Mouse (Mus musculus): ENCODE results near the gene Mapk1.
A peak's percentile ranks its signal among the peaks of the same experiment; 100 is the strongest.
"Not testable (repeated sequence)": the region's sequence is repeated elsewhere in the genome, so short reads cannot be mapped to it uniquely, and the experiment has no call there.

Gene Mapk1

DNA sequence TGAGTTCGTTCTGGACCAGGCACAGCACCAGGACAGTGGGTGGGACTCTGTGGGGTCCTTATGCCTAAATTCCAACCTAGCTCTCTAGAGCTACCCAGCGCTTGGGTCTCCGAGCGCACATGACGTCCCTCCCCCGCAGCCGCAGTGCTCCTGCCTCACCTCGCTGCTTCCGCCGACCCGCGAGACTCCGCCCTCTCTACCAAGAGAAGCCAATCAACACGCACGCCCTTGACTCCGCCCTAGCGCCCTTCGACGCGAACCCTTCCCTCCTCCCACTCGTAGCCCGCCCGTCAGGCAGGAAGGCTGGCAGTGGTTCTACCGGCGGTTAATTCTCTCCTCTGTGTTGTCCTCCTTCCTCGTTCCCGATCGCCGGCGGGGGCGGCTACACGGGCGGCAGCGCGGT lies at the start of gene Mapk1:
Mapk1 (plus strand) TSS at position 252 of the 403 bp plus-strand sequence.
- peak; percentile 98 for DNase-seq

DNA sequence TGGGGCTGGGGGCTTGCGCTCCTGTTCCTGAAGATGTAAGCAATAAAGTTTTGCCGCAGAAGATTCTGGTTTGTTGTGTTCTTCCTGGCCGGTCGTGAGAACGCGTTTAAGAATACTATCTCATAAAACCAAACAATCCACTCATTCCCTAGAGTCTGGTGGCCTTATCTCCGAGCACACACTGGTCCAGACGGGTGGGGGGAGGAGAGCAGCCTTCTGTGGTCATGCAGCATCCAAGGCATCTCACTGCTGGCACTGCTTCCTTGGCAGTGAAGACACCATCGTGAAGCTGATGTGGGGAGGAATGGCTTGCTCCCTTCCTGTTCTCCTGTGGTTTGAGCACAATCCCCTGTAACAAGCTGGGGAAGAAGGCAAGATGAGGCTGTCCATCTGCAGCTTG lies 43.6 kb upstream of the Mapk1 start:
- no peak for DNase-seq

DNA sequence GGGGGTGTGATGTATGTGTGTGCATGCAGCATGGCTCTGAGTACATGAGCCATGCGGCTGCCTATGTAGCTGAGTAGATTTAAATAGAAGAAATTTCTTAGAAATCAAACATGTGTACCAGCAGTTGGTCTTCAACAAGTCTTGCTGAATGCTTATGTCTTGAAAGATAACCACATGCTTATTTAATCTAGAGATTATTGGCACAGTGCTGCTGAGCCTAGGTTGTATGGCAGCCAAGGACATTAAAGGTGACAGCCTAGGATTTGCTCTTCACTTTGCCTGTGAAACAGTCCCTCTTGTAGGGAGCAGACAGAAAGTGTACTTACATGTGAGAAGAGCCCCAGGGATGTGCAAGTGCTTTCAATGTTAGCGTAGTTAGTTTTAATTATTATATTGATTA lies 42.1 kb upstream of the Mapk1 start:
- DNase-seq: no peak

DNA sequence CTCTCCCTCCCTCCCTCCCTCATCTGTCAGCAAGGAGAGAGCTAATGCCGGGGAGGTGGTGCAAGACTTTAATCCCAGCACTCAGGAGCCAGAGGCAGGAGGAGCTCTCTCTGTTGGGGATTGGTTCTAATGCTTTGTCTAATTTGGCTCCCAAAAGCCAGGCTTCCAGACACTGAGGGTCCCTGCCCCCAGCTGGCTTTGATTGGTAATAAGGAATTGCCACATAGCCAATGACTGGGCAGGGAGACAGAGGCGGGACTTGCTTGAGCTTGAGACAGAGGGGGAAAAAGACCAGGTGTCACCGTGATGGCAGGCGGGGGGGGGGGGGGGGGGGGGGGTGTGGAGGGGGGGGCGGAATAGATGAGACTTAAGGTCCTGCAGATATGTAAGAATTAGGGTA lies 24.6 kb upstream of the Mapk1 start:
- no peak for DNase-seq

DNA sequence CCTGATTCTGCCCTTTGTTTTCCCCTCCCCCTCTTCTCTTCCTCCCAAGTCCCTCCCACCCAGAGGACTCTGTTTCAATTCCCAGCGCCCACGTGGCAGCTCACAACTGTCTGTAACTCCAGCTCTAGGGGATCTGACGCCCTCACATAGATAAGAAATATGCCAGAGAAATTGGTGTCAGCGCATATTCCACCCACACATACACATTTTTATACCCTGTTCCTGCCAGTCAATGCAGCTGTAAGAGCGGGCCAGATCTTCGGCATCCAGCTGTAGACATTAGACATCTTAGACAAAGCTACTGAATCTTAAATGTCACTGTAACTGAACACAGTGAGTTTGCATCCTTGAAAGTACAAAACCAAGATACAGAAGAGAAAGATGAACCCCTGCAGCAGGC lies 23.3 kb upstream of the Mapk1 start:
- DNase-seq: no peak

DNA sequence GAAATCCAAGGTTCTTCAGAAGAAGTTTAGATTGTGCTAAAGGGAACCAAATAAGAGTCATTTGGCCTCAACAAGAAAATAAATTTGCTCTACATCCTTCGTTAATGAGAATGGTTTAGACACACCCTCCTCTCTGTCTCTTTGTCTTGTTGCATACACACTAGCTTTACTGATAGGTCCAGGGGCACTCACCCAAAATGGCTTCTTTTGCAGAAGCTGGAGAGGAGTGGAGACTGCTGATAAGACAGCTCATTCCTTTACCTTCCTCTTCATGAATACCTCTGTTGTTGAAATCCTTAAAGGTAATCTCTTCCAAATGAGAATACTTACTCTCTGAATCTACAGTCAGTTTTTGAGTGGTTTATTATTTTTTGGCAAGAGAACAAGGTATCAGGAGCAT lies 18.0 kb upstream of the Mapk1 start:
- DNase-seq: no peak

DNA sequence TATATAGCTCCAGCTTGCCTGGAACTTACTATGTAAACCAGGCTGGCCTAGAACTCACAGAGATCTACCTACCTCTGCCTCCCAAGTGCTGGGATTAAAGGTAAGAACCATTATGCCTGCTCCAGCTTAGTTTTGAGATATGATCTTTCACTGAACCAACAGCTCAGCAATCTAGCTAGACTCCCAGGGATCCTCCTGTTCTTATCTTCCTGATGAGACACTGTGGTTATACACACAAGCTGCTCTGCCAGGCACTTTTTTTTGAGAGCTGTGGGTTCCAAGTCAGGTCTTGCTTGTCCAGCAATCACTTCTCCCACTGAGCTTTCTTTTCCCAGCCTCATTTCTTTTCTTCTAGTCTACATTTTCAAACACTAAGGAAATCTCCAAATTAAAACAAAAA lies 16.9 kb upstream of the Mapk1 start:
- no peak for DNase-seq

DNA sequence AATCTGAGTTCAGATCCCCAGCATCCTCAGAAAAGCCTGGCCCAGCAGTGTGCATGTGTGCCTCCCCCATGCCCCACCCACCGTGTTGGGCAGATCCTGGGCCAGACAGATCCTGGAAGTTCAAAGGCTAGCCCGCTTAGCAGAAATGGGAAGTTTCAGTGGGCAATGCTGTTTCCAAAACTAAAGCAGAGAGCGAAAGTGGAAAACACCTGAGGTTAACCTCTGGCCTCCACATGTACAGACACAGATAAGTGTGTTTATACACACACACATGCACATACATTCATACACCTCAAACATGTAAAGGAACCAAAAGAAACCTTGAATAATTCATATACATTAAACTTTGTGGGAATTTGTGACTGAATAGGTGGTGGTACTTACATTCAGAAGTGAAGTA lies 5.1 kb upstream of the Mapk1 start:
- DNase-seq: no peak

DNA sequence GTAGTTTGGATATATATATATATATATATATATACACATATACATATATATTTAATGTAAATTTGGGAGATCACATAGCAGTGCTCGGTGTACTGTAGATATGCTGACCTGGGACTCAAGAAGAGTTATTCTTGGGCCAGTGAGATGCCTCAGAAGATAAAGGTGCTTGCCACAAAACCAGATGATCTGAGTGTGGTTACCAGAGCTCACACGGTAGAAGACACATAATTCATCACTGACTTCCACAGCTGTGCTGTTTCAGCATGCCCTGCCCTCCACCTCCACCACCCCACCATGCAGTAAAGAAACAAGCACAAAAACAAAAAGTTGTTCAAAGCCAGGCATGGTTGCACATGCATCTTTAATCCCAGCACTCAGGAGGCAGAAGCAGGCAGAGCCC lies 4.4 kb upstream of the Mapk1 start:
- DNase-seq: no peak

DNA sequence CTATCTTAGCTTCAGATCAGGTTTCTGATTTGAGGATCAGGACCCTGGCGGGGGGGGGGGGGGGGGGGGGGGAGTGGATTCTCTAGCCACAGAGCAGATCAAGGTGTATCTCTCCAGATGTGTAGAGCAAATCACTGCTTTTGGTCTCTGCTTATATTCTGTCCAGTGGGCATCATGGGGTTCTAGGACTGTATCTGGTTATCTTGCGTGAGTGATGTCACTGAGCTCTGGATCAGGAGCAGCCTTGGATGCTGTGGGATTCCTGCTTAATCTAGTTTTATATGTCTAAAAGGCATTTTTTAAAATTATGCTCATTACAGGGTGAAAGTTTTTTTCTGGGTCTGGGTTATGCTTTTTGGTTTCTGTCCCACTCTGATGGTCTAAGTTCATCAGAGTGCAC lies 546 bp upstream of the Mapk1 start:
- DNase-seq: no peak

DNA sequence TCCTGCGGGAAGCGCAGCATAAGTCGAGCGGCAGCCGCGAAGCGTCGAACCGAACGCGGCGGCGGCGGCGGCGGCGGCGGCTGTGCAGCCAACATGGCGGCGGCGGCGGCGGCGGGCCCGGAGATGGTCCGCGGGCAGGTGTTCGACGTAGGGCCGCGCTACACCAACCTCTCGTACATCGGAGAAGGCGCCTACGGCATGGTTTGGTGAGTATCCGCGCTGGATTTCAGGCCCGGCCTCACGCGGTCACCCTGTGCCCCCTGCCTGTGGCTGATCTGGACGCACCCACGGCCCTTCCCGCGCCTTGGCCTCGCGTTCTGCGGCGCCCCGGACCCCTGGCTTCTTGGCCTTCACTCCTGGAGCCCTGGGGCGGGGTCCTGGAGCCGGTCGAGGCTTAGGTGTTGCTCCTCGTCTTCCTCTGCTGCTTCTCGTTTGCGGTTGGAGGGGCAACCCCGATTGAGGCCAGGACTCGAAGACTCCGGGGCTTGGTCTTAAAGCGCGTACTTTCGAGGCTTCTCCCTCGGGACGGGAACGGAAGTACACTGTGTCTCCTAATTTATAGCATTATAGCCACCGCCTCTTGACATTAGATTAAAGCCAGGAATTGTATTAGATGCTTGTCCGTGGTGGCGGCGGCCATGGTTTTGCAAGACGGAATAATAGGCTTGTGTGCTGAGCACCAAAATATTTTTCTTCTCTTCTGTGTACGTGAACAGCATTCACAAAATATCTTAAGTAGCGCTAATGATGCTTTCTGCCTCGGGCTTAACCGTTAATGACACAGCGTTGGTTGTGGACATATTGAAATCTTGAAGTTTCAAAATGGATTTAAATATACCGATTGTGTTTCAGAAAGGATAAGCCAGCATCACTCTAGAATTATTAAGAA lies 596 bp downstream of the Mapk1 start:
- peak; percentile 56 for DNase-seq

DNA sequence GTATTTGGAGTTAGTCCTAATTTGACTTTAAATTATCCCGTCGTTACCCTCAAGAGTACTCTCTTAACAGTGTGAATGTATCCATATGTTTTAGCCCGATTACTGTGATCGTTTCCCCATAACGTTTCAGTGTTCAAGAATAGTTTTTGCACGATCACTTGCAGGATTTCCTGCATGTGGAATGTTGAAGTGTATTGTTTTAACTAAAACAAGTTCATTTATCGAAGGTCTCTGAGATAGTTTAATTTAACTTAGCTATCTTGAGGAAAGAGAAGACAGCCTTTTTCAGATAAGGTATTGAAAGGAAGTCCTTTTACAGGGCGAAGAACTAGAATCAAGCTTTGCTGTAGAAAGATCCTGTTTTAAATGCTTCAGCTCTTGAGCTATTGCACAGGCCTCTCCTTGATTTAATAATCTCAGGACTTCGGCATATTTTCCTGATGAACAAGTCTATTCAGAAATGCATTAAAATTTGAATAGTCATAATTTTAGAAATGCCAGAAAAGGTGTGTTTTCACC lies 1.3 kb downstream of the Mapk1 start:
- no peak for DNase-seq

DNA sequence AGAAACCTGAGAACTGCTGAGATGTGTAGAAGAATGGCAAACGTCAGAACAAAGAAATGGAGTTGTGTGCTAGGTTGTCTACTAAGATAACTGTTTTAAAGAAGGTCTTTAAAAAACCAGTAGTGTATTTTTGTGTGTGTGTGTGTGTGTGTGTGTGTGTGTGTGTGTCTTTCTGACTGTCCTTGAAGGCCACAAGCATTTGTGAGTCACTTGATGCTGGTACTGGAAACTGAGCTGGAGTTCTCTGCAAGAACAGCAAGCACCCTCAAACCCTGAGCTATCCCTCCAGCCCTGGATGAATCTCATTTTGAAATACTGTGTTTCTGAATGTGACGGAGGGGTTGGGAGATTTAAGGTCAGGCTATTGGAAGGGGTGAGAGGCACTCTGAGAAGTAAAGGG lies 4.1 kb downstream of the Mapk1 start:
- no peak for DNase-seq

DNA sequence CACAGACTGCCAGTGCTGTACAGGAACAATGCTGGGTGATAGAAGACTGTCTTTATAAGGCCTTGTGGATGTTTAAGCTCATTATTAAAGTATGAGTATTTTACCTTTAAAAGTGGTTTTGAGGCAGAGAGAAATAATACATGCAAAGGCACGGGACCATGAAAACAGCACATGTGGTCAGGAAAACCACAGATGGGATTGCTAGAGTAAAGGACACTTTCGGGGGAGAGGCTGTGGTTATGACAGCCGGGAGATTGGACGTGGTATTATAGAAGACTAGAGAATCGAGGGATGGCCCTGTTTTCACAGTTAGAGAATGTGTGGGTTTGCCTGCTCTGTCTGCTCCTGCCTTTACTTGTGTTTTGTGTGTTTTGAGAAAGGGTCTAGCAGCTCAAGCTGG lies 5.7 kb downstream of the Mapk1 start:
- no peak for DNase-seq

DNA sequence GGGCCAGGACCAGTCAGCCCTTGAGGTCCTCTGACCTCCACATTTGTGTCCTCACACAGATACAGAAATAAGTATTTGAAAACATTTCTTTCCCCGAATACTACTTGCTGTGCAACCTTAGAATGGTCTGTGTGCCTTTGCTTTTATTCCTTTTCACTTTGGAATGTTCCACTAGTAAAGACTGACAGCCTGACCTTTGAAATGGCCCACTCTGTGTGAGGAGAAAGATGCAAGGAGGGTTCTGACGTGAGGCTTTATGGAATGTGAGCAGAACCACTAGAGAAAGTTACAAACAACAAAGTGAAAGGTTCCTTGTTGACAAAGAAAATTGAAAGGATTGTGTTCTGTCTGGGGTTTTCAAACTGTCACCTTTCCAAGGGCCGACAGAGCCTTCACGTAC lies 6.8 kb downstream of the Mapk1 start:
- DNase-seq: no peak

DNA sequence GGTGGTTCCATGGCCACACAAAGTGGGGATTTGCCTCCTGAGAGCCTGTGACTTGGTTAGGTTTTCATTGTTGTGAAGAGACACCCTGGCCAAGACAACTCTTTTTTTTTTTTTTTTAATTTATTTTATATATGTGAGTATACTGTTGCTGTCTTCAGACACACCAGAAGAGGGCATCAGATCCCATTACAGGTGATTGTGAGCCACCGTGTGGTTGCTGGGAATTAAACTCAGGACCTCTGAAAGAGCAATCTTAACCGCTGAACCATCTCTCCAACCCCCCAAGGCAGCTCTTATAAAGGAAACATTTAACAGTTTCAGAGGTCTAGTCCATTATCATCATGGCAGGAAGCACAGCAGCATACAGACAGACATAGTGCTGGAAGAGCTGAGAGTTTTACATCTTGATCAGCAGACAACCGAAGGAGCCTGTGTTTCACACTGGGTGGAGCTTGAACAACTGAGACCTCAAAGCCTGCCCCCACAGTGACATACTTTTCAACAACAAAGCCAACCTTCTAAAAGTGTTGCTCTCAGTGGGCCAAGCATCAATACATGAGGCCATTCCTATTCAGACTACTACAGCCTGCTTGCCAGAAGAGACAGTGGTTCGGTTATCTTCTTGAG lies 11.4 kb downstream of the Mapk1 start:
- no peak for DNase-seq

DNA sequence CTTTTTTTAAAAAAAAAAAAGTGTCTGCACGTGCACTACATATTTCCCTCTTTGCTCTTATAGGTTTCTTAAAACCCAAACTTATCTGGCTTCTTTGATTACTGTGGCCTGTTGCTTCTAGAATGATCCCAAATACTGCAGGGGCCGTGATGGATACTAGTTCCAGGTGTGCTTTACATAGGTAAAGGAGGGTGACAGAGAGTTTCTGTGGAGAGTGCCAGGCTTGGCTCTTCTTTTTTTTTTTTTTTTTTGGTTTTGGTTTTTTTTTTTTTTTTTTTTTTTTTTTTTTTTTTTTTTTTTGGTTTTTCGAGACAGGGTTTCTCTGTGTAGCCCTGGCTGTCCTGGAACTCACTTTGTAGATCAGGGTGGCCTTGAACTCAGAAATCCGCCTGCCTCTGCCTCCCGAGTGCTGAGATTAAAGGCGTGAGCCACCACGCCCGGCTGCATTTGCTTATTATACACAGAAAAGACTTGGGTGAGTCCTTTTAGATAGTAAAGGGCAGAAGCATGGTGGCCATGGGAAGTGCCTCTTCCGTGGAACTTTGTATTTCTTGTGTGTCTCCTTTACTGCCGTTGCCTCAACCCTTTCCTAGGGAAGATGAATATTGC lies 13.0 kb downstream of the Mapk1 start:
- not testable (repeated sequence) for DNase-seq

DNA sequence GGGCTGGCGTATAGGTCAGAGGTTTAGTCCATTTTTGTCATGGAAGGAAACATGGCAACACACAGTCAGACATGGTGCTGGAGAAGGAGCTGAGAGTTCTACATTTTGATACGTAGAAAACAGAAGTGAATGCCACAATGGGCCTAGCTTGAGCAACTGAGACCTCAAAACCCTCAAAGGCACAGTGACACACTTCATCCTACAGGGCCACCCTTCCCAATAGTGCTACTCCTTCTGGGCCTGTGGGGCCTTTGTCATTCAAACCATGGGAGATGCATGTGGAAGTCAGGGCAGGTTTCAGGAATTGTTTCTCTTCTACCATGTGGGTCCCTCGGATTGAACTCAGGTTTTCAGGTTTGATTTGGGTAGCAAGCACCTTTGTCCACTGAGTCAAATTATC lies 17.9 kb downstream of the Mapk1 start:
- DNase-seq: no peak

DNA sequence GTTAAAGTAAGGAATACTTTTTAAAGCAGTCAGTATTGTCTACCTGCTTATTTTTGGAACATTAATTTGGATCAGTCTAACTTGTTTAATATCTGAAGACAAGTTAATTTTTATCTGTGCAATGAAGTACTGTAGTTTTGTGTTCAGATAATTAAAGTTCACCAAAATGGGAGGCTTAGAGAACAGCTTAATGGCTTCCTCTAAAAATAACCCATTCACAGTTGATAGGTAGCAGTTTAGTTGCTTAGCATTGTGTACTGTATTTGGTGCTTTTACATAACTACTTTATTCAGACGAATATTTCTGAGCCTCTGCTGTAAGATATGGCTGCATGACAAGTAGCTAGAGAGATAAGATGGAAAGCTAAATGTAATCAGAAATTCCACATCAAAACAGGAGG lies 23.9 kb downstream of the Mapk1 start:
- DNase-seq: no peak

DNA sequence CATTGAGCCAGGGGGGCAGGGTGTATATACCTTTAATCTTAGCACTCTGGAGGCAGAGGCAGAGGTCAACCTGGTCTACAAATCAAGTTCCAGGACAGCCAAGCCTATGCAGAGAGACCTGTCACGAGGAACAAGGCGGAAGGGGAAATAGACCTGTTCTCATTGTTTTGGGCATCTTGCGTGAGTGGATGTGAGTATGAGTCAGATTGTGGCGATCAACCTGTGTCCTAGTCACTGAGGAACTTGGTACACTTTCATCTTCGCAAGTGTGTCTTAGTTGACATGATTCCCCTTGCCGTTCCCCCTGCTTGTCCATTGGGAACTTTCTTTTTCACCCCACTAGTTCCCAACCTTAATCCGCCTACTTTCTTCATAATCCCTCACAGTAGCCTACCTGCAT lies 26.9 kb downstream of the Mapk1 start:
- DNase-seq: no peak

DNA sequence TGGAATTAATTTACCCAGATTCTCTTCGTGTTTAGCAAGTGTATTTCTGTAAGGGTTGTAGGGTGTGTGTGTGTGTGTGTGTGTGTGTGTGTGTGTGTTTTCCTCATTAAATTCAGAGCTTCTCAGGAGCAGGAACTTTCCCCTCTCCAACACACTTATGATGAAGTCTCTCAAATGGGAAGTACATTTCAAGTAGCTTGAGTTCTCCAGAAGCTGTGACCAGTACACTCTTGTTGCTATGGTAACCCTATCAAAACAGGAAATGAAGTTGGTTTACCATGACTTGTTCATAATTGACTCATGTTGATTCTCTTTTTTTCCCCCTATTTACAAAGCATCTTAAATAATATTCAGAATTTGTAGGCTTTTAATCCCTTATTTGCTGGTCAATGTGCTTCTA lies 29.4 kb downstream of the Mapk1 start:
- peak; percentile 15 for DNase-seq

DNA sequence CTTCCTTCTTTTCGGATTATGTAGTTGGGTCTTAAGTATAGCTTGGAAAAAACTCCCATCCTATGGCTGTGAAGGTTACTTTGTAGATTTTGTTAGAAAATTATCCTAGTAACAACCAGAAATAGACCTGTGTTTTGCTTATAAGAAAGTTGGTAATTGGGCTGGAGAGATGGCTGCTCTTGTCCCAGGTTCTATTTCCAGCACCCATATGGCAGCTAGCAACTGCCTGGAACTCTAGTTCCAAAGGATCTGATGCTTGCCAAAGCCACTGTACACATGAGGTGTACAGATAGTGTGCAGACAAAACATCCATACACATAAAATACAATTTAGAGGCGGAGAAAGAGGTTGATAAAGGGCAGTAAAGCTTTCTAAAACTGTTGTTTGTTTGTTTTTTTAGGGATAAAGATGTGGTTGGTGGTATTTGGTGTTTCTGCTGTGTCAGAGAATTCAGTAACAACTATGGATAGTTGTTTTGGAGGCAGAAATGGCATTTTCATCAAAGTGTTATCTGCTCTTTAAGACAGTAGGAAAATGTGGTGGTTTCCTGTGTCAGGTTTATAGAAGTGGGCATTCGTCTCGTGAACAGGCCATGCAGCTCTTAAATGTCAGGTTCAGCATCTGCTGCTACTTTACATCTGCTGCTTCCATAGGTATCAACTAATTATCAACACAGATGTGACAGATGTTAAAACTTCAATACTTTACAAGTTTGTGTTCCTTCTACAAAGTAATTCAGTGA lies 32.1 kb downstream of the Mapk1 start:
- DNase-seq: no peak

DNA sequence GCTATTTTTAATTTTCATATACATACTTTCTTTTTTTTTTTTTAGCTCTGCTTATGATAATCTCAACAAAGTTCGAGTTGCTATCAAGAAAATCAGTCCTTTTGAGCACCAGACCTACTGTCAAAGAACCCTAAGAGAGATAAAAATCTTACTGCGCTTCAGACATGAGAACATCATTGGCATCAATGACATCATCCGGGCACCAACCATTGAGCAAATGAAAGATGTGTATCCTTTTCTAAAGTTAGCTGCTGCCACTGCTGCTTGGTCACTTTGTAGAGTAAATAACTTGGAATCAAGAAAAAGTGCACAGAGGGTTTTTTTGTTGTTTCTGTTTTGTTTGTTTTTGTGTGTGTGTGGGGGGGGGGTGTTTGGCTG lies 32.7 kb downstream of the Mapk1 start:
- no peak for DNase-seq
